Mouse (Mus musculus): ENCODE measurements around the gene Gfpt2.

GRCm38 (mm10) chr11:49780161-49780817 lies 13.7 kb upstream of the Gfpt2 start:
- TF ChIP-seq POLR2A (IDR thresholded peaks at IDR 0.05; ENCODE audit: insufficient read length, low read depth) (no peak), MAX (IDR thresholded peaks at IDR 0.05; ENCODE audit: low read depth) (no peak)
